Mouse (Mus musculus) liver, postnatal 0 days (tissue): ENCODE results near the gene Asb6.

ENCODE experiments used
- CTCF ChIP-seq: sonication (generic); IDR thresholded peaks from 2 replicates; pipeline ENCODE4 v1.5.1; 2016; ENCODE audit warnings: antibody characterized with exemption, low read depth
- EP300 ChIP-seq: IDR thresholded peaks from 2 replicates; pipeline ENCODE4 v1.6.1; 2016; ENCODE audit warnings: antibody characterized with exemption, low read depth, mild to moderate bottlenecking

DNA sequence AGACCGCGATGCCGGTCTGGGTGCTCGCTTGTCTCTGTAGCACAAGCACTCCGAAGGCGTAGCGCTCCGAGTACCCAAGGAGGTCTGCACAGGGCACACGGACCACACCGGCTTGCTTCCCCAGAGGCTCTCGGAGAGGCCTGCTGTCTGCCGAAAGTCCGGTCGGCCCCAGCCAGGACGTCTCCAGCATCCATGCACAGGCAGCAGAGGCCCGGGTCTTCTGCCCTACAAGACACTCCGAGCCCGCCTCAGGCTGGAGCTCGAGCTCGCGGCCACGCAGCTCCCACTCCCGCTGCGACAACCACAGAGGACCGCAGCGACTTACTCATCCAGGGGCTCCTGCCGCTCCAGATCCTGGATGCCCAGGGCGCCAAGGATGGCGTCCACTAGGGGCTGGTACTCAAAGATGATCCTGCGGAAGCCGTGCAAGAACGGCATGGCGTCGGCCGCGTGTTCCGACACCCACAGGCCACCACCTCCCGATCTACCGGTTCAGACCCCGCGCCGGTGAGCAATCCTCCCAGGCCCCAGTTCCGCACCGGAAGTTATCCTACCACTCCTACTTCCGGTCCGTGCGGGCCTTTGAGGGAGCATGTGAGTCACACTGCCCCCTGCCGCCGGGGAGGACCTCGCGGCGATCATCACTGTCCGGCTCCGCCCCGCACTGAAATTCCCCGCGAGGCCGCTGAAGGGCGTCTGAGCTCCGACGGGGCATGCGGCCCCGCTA lies 2.2 kb downstream of the Asb6 start:
- peak; percentile 99 for TF ChIP-seq CTCF
- peak; percentile 72 for TF ChIP-seq EP300
